Mouse (Mus musculus) thymus, postnatal 36 days (tissue): Measurements from ENCODE around the gene Kl.

Experiments used
- DNase-seq, 2 experiments: peaks; one replicate each; pipeline ENCODE4 v3.0.0; 2022; ENCODE audit warnings: mixed read lengths in 2 of 2

Gene Kl

GRCm38 (mm10) chr5:150952328-150952668, at the start of gene Kl:
Gene Kl, plus strand, starts transcription at chr5:150952607.
- no peak for DNase-seq

DNA sequence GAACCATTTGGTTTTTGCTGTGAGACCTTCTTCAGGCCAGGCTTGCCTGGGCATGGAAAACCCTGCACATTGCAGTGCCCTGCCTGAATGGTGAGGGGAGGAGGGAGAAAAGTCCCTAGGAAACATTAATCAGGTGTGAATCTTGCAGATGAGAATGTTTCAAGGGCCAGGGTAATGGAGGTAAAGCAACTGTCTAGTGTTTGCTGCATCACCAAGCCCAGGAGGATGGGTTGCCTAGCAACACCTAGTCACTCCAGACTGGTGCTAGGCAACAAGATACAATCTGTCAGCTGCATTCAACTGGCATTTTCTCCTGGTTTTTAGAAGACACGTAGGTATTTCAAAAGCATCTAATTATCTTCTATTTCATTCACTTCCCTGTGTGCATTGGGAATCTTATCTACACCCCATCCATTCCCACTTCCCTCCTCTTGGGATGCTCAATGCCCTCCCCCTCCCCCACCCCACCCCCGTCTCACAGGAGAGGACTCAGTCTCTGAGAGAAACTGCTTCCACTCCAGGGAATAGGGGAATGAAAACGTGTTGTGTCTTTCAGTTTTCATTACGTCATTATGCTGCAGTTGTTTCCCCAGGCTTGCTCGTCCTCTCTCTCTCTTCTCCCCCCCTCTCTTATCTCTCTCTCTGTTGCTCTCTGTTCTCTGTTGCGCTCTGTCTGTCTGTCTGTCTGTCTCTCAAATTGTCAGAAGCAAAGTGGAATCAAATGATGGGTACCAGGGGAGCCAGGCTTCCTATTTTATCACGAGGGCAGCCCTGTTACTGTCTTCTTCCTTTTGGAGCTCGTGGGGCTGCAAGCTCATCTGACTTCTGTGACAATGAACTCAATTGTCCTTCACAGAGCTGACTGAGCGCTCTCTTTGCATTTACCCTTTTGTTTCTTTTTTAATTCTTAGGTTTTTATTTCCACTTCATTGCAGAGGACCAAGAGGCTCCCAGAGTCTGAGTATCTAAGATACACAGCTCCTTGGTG, 46.1 kb upstream of the Kl start:
- DNase-seq = no peak

GRCm38 (mm10) chr5:150912156-150912555, 40.3 kb upstream of the Kl start:
- DNase-seq = no peak

- DNase-seq = no peak
Observed at GRCm38 (mm10) chr5:150912656-150913055, 39.8 kb upstream of the Kl start.

GRCm38 (mm10) chr5:150915080-150916055, 37.0 kb upstream of the Kl start:
- DNase-seq = no peak

GRCm38 (mm10) chr5:150917131-150917858, 35.1 kb upstream of the Kl start:
- no peak for DNase-seq

- DNase-seq = no peak
Observed at GRCm38 (mm10) chr5:150918599-150918998, 33.8 kb upstream of the Kl start.

DNA sequence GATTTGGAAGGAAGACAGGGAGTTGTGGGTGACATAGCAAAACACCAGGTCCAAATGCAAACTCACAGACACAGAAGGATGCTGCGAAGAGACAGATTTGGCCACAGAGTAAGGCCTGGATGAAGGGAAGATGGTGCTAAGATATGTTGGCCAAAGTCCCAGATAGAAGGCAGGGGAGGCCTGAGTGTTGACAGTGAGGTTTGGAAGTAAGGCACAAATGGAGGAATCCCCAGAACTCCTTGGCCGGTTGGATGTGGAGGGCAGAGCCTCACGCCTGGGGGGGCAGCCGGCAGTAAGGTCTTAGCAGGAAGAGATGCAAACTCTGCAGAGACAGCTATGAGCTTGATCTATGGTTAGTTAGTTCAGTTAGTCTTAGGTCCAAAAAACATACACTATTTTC, 33.1 kb upstream of the Kl start:
- no peak for DNase-seq

GRCm38 (mm10) chr5:150919961-150920360, 32.4 kb upstream of the Kl start:
- DNase-seq = no peak

DNA sequence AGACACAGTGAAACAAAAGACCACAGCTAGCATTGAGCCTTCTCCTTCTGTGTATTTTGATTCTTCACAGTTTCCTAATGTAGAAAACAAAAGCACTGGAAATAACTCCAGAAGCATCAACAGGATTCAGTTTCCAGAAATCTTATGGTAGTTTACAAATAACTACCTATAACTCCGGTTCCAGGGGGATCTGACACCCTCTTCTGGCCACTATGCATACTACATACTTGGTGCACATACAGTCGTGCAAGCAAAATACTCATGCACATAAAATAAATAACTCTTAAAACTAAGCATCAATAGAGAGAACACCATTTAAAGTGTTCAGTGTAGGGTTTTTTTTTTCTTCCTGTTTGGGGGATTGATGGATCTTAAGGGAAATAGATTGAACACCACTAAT, 23.0 kb upstream of the Kl start:
- no peak for DNase-seq

- no peak for DNase-seq
Observed at GRCm38 (mm10) chr5:150932596-150932995, 19.8 kb upstream of the Kl start.

GRCm38 (mm10) chr5:150936213-150936612, 16.2 kb upstream of the Kl start:
- DNase-seq = no peak

DNA sequence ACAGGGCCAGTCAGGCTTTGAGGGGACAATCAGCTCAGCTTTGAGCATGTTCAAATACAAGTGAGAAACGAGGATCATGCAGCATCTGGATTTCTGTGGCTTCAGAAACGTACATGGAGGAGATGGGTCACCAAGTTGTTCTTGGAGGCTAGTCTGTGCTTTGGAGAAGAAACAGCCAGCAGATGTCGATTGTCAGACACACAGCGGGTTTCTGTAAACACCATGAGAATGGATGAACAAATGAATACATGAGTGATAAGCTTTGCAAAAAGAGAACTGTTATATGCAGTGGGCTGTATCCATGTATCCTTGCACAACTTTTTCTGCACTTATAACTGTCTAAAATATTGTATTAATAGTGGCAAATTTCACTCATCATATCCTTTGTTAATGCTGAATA, 15.6 kb upstream of the Kl start:
- no peak for DNase-seq

DNA sequence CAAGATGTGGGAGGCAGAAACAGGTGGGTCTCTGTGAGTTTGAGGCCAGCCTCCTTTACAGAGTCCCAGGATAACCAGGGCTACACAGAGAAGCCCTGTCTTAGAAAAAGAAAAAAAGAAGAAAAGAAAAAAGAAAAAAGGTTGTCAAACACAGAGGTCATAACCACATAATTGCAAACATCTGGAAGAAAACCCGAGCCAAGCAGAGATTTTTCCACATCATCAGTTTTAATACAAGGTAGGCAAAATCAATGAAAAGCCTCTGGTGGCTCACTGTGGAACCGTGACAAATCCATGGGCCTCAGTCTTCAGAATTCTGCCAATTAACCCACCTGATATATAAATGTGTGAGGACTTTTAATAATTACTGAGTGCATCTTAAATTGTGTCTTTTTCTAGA, 14.9 kb upstream of the Kl start:
- DNase-seq = no peak

- no peak for DNase-seq
Observed at GRCm38 (mm10) chr5:150945576-150945975, 6.8 kb upstream of the Kl start.

DNA sequence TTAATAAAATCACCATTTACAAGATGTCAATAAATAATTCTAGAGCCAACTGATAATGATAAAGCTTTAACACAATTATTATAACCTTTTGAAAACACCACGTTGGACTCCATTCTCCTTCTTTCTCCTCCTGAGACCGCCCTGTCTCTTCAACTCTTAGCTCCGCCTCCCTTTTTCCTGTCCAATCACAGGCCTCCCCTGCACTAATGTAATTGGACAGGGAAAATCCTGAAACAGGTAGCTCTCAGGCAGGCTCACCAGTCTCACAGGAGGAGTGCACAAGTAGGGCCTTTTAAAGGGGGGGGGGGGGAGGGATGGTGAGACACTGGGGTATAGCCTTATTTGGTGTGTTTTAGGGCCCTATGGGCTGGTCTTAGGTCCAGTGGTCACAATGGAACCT, 3.3 kb upstream of the Kl start:
- DNase-seq = no peak

DNA sequence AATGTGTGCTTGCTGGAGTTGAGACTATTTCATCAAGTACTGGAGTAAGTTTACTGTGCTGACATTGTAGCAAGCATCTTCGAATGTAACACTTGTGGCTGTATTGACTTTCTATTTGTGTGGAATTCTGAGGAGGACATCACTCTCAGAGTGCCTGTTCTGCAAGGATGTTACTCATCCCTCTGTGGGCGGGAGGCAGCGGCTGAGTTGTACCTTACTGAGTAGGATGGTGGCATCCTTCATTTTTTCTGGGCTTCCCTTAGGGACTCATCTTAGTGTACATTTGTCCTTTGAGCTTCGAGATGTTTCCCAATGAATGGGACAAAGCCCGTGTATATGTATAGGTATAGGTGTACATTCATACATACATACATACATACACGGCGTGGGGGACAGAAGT, 1.1 kb upstream of the Kl start:
- no peak for DNase-seq

DNA sequence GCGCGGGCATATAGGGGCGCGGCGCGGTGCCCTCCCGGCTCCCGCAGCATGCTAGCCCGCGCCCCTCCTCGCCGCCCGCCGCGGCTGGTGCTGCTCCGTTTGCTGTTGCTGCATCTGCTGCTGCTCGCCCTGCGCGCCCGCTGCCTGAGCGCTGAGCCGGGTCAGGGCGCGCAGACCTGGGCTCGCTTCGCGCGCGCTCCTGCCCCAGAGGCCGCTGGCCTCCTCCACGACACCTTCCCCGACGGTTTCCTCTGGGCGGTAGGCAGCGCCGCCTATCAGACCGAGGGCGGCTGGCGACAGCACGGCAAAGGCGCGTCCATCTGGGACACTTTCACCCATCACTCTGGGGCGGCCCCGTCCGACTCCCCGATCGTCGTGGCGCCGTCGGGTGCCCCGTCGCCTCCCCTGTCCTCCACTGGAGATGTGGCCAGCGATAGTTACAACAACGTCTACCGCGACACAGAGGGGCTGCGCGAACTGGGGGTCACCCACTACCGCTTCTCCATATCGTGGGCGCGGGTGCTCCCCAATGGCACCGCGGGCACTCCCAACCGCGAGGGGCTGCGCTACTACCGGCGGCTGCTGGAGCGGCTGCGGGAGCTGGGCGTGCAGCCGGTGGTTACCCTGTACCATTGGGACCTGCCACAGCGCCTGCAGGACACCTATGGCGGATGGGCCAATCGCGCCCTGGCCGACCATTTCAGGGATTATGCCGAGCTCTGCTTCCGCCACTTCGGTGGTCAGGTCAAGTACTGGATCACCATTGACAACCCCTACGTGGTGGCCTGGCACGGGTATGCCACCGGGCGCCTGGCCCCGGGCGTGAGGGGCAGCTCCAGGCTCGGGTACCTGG, 488 bp downstream of the Kl start:
- DNase-seq = no peak

GRCm38 (mm10) chr5:150954791-150955190, 2.4 kb downstream of the Kl start:
- no peak for DNase-seq

- DNase-seq = no peak
Observed at GRCm38 (mm10) chr5:150959861-150960260, 7.5 kb downstream of the Kl start.

DNA sequence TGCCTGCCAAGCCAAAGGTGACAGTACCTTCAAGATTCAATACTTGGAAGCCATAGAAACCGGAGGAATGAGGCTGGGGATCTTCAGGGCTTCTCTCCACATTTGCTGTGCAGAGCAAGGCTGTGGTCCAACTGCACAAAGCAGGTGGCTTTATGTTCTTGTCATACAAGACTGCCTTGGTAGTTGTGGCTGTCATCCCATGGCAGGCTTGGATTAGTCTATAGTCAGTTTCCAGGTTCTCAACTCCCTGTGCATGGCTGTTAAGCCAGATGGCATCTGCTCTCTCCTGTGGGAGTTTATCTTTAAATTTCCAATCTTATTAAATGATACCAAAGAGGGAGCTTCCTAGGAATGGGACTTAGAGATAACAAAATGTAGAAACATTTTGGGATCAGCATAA, 9.2 kb downstream of the Kl start:
- DNase-seq = no peak

GRCm38 (mm10) chr5:150962756-150963155, 10.3 kb downstream of the Kl start:
- no peak for DNase-seq
